Mouse (Mus musculus): Measurements from ENCODE around the gene Supt3. TPM values are rescaled to one million over a fixed set of nuclear protein-coding genes. Genes with fewer than 3 reads are reported as not detected.
A peak's percentile ranks its signal among the peaks of the same experiment; 100 is the strongest.

Supt3 gene
- total RNA-seq, 2 experiments from 2014 or later, result 7.1 to 9.4 TPM

GRCm38 (mm10) chr17:44948321-44948720 lies 171.4 kb downstream of the Supt3 start:
- DNase-seq, result no peak
- intact Hi-C loops (cut with DNase I), result no loop called here

GRCm38 (mm10) chr17:44956671-44957070 lies 179.7 kb downstream of the Supt3 start:
- DNase-seq, result no peak
- intact Hi-C loops (cut with DNase I), result no loop called here

- no peak for DNase-seq
- intact Hi-C loops (cut with DNase I), result no loop called here
These were observed 186.3 kb downstream of the Supt3 start for GRCm38 (mm10) chr17:44963051-44963798.

- intact Hi-C loops (cut with DNase I), result no loop called here
- no peak for DNase-seq
These were observed 190.2 kb downstream of the Supt3 start for GRCm38 (mm10) chr17:44967186-44967585.

GRCm38 (mm10) chr17:44970255-44970654 lies 193.3 kb downstream of the Supt3 start:
- intact Hi-C loops (cut with DNase I), result no loop called here
- no peak for DNase-seq

GRCm38 (mm10) chr17:44973489-44973888 lies 196.5 kb downstream of the Supt3 start:
- intact Hi-C loops (cut with DNase I), result no loop called here
- DNase-seq, result no peak

- intact Hi-C loops (cut with DNase I), result no loop called here
- no peak for DNase-seq
These were observed 200.7 kb downstream of the Supt3 start for GRCm38 (mm10) chr17:44977690-44978089.

- no peak for DNase-seq
- intact Hi-C loops (cut with DNase I), result no loop called here
These were observed 211.0 kb downstream of the Supt3 start for GRCm38 (mm10) chr17:44987964-44988363.

- intact Hi-C loops (cut with DNase I), result no loop called here
- DNase-seq, result no peak
These were observed 226.4 kb downstream of the Supt3 start for GRCm38 (mm10) chr17:45003311-45003710.

- intact Hi-C loops (cut with DNase I), result no loop called here
- DNase-seq, result no peak
These were observed 227.7 kb downstream of the Supt3 start for GRCm38 (mm10) chr17:45004477-45005170.

GRCm38 (mm10) chr17:45007461-45007860 lies 230.5 kb downstream of the Supt3 start:
- intact Hi-C loops (cut with DNase I), result no loop called here
- DNase-seq, result no peak

GRCm38 (mm10) chr17:45008663-45009062 lies 231.7 kb downstream of the Supt3 start:
- intact Hi-C loops (cut with DNase I), result no loop called here
- no peak for DNase-seq

GRCm38 (mm10) chr17:45010409-45010808 lies 233.5 kb downstream of the Supt3 start:
- intact Hi-C loops (cut with DNase I), result no loop called here
- DNase-seq, result no peak

- DNase-seq, result no peak
- intact Hi-C loops (cut with DNase I), result no loop called here
These were observed 239.8 kb downstream of the Supt3 start for GRCm38 (mm10) chr17:45016746-45017145.

GRCm38 (mm10) chr17:45020155-45020930 lies 243.4 kb downstream of the Supt3 start:
- DNase-seq, result peak in 1 of 2 experiments; percentile 6
- intact Hi-C loops (cut with DNase I), result no loop called here

- intact Hi-C loops (cut with DNase I), result no loop called here
These were observed 251.5 kb downstream of the Supt3 start for GRCm38 (mm10) chr17:45028441-45028840.

GRCm38 (mm10) chr17:45029106-45029505 lies 252.2 kb downstream of the Supt3 start:
- intact Hi-C loops (cut with DNase I), result no loop called here

More at GRCm38 (mm10) chr17:45028441-45028840, 251.5 kb downstream of the Supt3 start:
- no peak for DNase-seq

GRCm38 (mm10) chr17:45032209-45032608 lies 255.3 kb downstream of the Supt3 start:
- DNase-seq, result no peak
- intact Hi-C loops (cut with DNase I), result no loop called here

More at GRCm38 (mm10) chr17:45029106-45029505, 252.2 kb downstream of the Supt3 start:
- no peak for DNase-seq

GRCm38 (mm10) chr17:45033617-45034016 lies 256.7 kb downstream of the Supt3 start:
- intact Hi-C loops (cut with DNase I), result no loop called here
- DNase-seq, result no peak

- intact Hi-C loops (cut with DNase I), result no loop called here
- no peak for DNase-seq
These were observed 264.1 kb downstream of the Supt3 start for GRCm38 (mm10) chr17:45041084-45041483.

GRCm38 (mm10) chr17:45045804-45046203 lies 268.9 kb downstream of the Supt3 start:
- DNase-seq, result no peak
- intact Hi-C loops (cut with DNase I), result no loop called here

All from gastrocnemius, postnatal 36 days (tissue).